Mouse (Mus musculus) layer of hippocampus, adult 2 months (tissue): ENCODE results near the gene Grm6. TPM values are rescaled to one million over a fixed set of nuclear protein-coding genes. Genes with fewer than 3 reads are reported as not detected.
A peak's percentile ranks its signal among the peaks of the same experiment; 100 is the strongest.

Source experiments
- DNase-seq, 2 experiments: peaks; one replicate each; pipeline ENCODE4 v3.0.0; 2022; ENCODE audit warnings: low spot score in 2 of 2
- H3K27ac ChIP-seq: fragments of 200-600 bp; 2 replicates; pipeline ENCODE4 v1.8.1; 2022
- H3K4me3 ChIP-seq: fragments of 200-600 bp; 2 replicates; pipeline ENCODE4 v1.8.1; 2022; ENCODE audit warnings: mild to moderate bottlenecking
- CTCF ChIP-seq: fragments of 200-600 bp; conservative IDR thresholded peaks from 2 replicates; pipeline ENCODE4 v1.8.1; 2022; ENCODE audit warnings: antibody characterized with exemption, mild to moderate bottlenecking, moderate library complexity
- total RNA-seq, 2 experiments: library from RNA; stranded (reverse); gene quantifications; 2 replicates each; pipeline ENCODE4 v1.2.3; 2021

The Grm6 gene
- total RNA-seq, 2 experiments from 2014 or later, result not detected

GRCm38 (mm10) chr11:50883756-50884155 is 33.3 kb downstream of the Grm6 start:
- peak; percentile 49 for TF ChIP-seq CTCF
- no peak for DNase-seq
- H3K27ac ChIP-seq, result no peak overlapping the region
- H3K4me3 ChIP-seq, result no peak overlapping the region

DNA sequence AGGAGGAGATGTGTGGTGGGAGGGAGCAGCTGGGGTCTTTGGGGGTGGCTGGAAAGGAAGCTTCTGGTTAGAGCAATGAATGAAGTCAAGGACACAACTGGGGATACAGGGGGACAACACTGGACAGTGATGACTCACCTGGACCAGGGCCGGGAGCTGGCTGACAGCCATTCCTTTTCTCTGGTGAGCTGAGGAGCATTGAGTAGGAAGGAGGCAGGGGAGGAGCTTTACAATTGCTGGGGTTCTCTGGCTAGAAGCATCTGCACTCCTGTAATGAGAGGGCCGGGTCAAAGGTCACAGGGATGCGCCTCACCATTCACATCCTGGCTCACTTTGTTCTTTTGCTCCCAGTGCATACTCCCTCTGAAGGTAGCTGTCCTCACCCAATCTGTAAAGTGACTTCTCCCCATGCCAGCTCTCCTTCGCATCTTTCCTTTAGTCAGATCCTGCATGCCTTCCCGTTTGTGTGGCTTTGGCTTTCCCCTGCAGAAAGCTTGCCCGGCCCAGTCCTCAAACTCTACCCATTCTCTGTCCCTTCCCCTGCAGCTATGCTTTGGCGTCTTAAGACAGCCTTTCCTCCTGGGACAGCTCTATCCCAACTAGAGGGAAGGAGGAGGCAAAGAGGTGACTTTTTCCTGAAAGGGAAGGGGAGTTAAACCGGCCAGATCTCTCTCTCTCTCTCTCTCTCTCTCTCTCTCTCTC is 35.9 kb downstream of the Grm6 start:
- peak overlapping the region; percentile 67 for H3K4me3 ChIP-seq
- H3K27ac ChIP-seq, result no peak overlapping the region
- no peak for DNase-seq
- no peak for TF ChIP-seq CTCF

GRCm38 (mm10) chr11:50886933-50887293 is 36.4 kb downstream of the Grm6 start:
- Histone ChIP-seq H3K4me3 (peak overlapping the region; percentile 67), H3K27ac (peak overlapping the region; percentile 89)
- TF ChIP-seq CTCF, result no peak
- no peak for DNase-seq

DNA sequence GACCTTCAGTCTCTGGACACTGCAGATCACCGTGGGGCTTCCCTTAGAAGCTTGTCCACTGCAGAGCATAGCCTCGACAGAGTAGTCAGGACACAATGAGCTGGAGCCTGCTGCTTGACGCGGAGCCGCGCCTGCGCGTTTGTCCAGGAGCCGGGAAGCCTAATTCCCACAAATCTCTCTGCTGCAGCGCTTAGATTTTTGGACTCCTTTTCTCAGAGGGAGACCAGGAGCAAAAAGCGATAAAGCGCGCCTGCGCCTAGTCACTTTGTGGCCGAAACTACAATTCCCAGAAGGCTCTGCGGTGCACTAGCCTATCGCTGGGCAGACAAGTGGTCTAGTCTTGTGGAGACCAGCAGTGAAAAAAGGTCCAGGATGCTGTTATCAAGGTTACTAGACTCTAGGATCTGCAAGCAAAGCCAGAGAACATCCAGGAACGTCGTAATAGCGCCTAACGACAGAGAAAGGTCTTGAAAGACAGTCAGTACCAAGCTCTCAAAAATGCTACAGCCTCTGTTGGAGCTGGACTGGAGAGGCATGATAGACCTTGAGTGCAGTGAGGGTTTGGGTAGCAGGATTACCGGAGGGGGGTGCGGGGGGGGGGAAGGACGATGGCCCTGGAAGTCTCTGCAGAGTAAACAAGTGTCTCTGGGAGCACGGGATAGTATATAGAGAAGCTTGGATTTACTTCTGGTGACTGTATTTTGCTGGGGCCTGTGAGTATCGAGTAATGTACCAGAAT is 37.1 kb downstream of the Grm6 start, which contains the start of gene Zfp454:
Gene Zfp454, minus strand, starts transcription at position 262 of the 739 bp plus-strand sequence.
- Histone ChIP-seq H3K4me3 (peak within 1 kb of the TSS; percentile 67), H3K27ac (peak within 1 kb of the TSS; percentile 89)
- TF ChIP-seq CTCF, result no peak
- peak; percentile 90 to 96 for DNase-seq

DNA sequence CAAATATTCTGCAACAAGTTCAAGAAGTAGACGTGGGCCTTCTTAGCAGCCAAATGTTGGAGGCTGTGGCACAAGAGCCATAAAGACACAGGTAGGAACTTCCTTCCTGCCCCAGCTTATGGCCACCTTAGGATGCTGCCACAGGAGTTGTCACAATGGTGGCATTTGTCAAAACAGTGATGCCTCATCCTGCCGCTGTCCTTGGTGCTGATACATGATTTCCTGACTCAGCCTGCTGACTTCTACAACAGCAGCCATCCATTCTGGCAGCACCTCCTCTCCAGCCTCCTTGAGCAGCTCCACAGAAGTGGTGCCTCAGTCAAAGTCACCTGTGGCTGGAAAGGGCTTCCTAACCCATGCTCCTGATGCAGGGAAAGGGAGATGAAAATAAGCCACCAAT is 42.0 kb downstream of the Grm6 start:
- no peak for DNase-seq
- no peak for TF ChIP-seq CTCF
- no peak overlapping the region for H3K4me3 ChIP-seq
- no peak overlapping the region for H3K27ac ChIP-seq

DNA sequence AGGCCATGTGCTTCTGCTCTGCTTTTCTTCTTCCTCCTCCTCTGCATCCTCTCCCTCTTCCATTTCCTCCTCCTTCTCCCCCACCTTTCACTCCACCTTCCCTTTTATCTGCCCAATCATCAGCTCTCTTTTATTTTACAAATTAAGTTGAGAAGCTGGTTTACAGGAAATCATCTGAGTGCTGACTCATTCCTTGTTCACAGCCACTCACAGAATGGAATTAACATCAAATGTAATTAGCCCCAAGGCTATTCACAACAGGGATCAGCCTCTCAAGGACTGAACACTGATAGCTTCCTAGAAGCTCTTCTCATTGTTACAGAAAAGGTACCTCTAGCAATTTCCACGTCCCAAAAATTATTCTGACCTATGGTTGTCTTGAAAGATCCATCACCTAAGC is 46.9 kb downstream of the Grm6 start:
- no peak for DNase-seq
- no peak overlapping the region for H3K4me3 ChIP-seq
- H3K27ac ChIP-seq, result no peak overlapping the region
- no peak for TF ChIP-seq CTCF

DNA sequence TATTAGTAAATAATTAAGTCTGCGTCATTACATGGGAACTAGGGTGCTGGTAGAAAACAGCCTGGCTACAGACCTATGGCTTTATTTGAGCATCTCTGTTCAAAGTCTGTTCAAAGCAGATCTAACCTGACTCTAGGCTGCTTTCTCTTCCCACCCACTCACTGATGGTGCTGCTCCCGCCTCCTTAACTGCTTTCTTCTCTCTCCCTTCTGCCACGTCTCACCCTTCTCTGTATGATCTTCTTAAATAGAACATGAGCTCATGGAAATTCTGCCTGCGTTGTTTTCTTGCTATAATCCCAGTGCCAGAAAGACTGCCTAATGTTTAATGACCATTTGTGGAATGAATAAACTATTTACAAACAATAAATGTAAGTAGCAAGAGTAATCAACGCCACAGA is 57.7 kb downstream of the Grm6 start:
- no peak overlapping the region for H3K4me3 ChIP-seq
- peak in 1 of 2 experiments; percentile 49 for DNase-seq
- TF ChIP-seq CTCF, result no peak
- 0 out of 2 replicates have a peak overlapping the region, but pooled peaks have one; percentile 32 for H3K27ac ChIP-seq

GRCm38 (mm10) chr11:50913301-50913700 is 62.8 kb downstream of the Grm6 start:
- no peak overlapping the region for H3K27ac ChIP-seq
- TF ChIP-seq CTCF, result no peak
- DNase-seq, result no peak

DNA sequence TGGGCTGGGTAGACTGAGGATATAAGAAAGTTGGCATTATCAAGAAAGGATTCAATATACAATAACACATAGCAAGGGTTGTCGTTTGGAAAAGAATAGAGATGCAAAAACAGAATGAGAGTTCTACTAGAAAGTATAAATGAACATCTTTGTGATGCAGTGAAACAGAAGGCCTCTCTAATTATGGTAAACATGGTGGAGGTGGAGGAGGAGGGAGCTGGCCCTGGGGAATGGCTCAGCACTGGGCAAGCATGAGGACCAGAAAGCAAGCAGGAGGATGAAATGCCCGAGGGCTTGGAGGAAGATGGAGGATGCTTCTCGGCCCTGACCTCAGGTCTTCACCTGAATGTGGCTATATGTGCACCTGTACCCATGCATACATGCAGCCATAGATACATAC is 64.0 kb downstream of the Grm6 start:
- no peak overlapping the region for H3K27ac ChIP-seq
- no peak for TF ChIP-seq CTCF
- DNase-seq, result no peak
- H3K4me3 ChIP-seq, result no peak overlapping the region

More at GRCm38 (mm10) chr11:50913301-50913700, 62.8 kb downstream of the Grm6 start:
- no peak overlapping the region for H3K4me3 ChIP-seq

Other genes with a start within 250 kb of the Grm6 start
- 10 to 100 TPM; 14.5 to 15.4 TPM for gene Adamts2, start 248.6 kb upstream of the Grm6 start, total RNA-seq
- 10 to 100 TPM; 40.8 to 49.6 TPM for gene Zfp354c, start 23.0 kb upstream of the Grm6 start, total RNA-seq
- 1 to 10 TPM; 4.0 to 4.1 TPM for gene Zfp879, start 9.1 kb upstream of the Grm6 start, total RNA-seq
- gene Zfp454, start 37.0 kb downstream of the Grm6 start, total RNA-seq, result 1 to 10 TPM; 5.3 to 6.4 TPM
- 10 to 100 TPM; 20.1 to 20.2 TPM for gene Zfp2, start 65.5 kb downstream of the Grm6 start, total RNA-seq
- 1 to 10 TPM; 6.3 to 8.1 TPM for gene Zfp354b, start 80.9 kb downstream of the Grm6 start, total RNA-seq
- gene 4933414I15Rik, start 93.1 kb downstream of the Grm6 start, total RNA-seq, result not detected
- not detected for gene Prop1, start 103.1 kb downstream of the Grm6 start, total RNA-seq
- not detected for gene Olfr1378, start 115.8 kb downstream of the Grm6 start, total RNA-seq
- not detected for gene Olfr1377, start 131.3 kb downstream of the Grm6 start, total RNA-seq
- gene Olfr51, start 152.9 kb downstream of the Grm6 start, total RNA-seq, result not detected
- gene Olfr54, start 163.6 kb downstream of the Grm6 start, total RNA-seq, result not detected
- gene Olfr1375, start 197.4 kb downstream of the Grm6 start, total RNA-seq, result not detected
- gene Zfp354a, start 208.6 kb downstream of the Grm6 start, total RNA-seq, result 1 to 10 TPM; 7.3 to 8.3 TPM